Mouse (Mus musculus) olfactory bulb, adult 2 months (tissue): Measurements from ENCODE around the gene Foxf1.

Experiments used
- CTCF ChIP-seq: fragments of 200-500 bp; IDR thresholded peaks from 2 replicates; pipeline ENCODE4 v1.5.1; 2012; ENCODE audit warnings: low read depth, mild to moderate bottlenecking, low read length, moderate library complexity; ENCODE audit not compliant: insufficient read depth
- POLR2A ChIP-seq: fragments of 200-500 bp; IDR thresholded peaks from 2 replicates; pipeline ENCODE4 v1.6.1; 2012; ENCODE audit warnings: mild to moderate bottlenecking, low read depth, low read length, moderate library complexity; ENCODE audit not compliant: insufficient read depth

- TF ChIP-seq CTCF, result no peak
- no peak for TF ChIP-seq POLR2A
These were observed 2.8 kb upstream of the Foxf1 start for GRCm38 (mm10) chr8:121081398-121081797.
